Mouse (Mus musculus): ENCODE results near the gene Auts2. TPM values are rescaled to one million over a fixed set of nuclear protein-coding genes. Genes with fewer than 3 reads are reported as not detected.

Gene Auts2
- polyA plus RNA-seq, 1 experiment from 2014 or later: 56.7 TPM

DNA sequence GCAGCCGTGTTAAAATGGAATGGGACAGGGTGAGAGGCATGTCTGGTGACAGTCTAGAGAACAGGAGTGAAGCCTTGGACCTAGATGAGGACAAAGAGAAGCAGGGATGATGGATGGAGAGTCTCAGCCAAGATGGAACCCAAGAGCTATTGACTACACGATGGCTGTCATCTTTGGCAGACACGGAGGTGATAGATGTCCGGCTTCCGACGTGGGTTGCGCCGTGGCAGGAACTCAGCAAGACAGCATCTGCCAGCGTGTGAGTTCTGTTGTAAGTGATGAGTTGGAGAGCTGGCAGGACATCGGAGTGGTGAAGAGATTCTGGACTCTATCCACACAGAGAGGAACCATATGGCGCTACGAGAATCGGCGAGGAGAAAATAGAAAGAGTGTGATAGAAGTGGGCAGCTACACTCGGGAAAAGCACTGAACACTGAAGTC lies 723.9 kb downstream of the Auts2 start:
- Histone ChIP-seq H3K9me3 (no peaks in the 10 kb centered on the region), H3K27me3 (ENCODE audit: insufficient read depth, poor library complexity, severe bottlenecking) (no peaks in the 10 kb centered on the region), H3K4me1 (replicated peaks) (peaks cover 4% of the 10 kb centered on the region), H3K4me3 (no peak overlapping the region), H3K27ac (no peak overlapping the region), H3K36me3 (no peaks in the 10 kb centered on the region)
- WGBS: 95% methylated on average over 15 of the region's 15 CpGs
- no peak for DNase-seq (ENCODE audit: low spot score)

DNA sequence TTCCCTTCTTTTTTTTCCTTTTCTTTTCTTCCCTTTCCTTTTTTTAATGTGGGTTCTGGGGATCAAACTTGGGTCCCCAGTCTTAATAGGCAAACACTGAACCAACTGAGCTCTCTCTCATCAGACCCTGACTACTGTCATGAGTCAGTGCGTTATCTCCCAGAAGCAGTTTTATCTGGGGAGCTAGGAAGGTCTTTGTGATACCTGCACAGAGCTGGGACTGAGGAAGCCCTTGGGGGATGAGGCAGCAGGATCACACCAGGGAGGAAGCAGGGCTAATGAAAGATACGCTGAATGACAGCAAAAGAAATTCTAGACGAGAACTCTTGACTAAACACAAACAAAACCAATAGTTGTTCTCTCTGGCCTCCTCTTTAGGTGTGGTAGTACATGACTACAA lies 727.6 kb downstream of the Auts2 start:
- no peak for DNase-seq (ENCODE audit: low spot score)
- Histone ChIP-seq H3K9me3 (no peaks in the 10 kb centered on the region), H3K4me1 (replicated peaks) (no peaks in the 10 kb centered on the region), H3K36me3 (no peaks in the 10 kb centered on the region), H3K4me3 (no peak overlapping the region), H3K27me3 (ENCODE audit: insufficient read depth, poor library complexity, severe bottlenecking) (0 out of 2 replicates have a peak, but pooled peaks cover 5% of the 10 kb centered on the region), H3K27ac (no peak overlapping the region)
- 61% methylated on average over 3 of the region's 3 CpGs for WGBS

DNA sequence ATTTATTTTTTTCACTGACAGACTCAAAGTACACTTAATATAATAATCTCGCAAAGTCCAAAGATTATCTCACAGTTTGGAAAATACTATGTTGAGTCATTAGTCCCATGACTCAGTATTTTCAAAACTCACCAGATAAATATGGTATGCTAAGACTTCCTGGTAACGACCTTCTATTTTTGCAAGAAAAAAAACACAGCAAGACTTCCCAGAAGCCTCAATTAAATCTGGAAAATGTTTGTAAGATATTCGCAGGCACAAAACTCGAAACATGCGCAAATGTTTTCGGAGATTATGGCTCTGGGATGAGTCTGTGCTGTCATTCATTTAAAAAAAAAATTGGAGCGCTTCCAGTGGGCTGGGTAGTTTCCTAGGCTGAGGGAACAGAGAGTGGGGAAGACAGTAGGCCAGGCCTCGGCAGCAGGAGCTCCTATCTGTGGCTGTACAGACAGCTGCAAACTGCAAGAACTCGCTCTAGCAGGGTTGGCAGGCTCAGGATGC lies 728.6 kb downstream of the Auts2 start:
- Histone ChIP-seq H3K4me1 (replicated peaks) (peaks cover 5% of the 10 kb centered on the region; the same call in 1 of the 2 replicates), H3K36me3 (no peaks in the 10 kb centered on the region), H3K4me3 (no peak overlapping the region), H3K27ac (no peak overlapping the region), H3K27me3 (ENCODE audit: insufficient read depth, poor library complexity, severe bottlenecking) (0 out of 2 replicates have a peak, but pooled peaks cover 5% of the 10 kb centered on the region), H3K9me3 (no peaks in the 10 kb centered on the region)
- no peak for DNase-seq (ENCODE audit: low spot score)
- WGBS: 85% methylated on average over 9 of the region's 9 CpGs

DNA sequence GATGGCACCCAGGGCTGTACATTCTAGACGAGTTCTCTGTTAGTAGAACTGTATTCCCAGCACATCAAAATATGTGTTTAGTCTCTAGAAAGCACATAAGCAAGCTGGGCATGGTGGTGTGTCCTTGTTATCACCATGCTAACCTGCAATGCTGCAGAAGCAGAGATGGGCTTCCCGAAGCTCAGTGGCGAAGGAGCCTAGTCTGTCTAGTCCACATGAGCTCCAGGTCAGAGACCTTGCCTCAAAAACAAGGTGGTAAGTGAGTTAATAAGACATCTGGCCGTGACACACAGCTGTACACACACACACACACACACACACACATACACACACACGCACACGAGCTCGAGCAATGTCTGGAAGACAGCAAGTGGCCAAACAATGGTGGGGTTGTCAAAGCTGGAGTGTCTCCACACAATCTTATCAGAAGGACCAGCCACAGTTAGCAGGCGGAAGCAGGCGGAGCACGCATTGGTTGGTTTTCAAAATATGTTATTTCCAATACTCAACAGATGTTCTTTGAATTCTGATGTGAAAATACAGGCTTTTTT lies 729.1 kb downstream of the Auts2 start:
- 86% methylated on average over 10 of the region's 10 CpGs for WGBS
- H3K4me1 ChIP-seq (replicated peaks): peaks cover 6% of the 10 kb centered on the region; the same call in 1 of the 2 replicates
- H3K9me3 ChIP-seq: no peaks in the 10 kb centered on the region
- H3K27me3 ChIP-seq (ENCODE audit: insufficient read depth, poor library complexity, severe bottlenecking): 0 out of 2 replicates have a peak, but pooled peaks cover 5% of the 10 kb centered on the region
- no peaks in the 10 kb centered on the region for H3K36me3 ChIP-seq
- H3K4me3 ChIP-seq: no peak overlapping the region
- H3K27ac ChIP-seq: no peak overlapping the region
- DNase-seq (ENCODE audit: low spot score): no peak

DNA sequence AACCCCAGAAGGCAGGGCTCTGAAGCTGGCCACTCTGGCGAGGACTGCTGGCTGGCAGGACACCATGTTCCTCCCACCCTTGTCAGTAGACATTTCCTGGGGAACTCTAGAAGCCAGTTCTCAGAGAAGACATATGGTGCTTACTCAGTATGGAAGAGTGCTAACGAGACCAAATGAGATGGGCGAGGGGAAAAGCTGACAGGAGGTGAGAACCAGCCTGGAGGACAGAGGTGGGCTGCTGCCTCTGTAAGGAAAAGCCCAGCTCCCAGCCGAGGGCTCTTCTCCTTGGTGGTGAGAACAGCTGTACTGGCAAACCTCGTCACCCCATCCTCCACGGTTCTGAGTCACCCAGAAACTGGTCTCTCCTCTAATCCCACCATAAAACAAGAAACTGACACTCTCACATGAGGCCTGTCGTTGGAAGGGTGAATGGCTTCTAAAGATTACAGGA lies 729.8 kb downstream of the Auts2 start:
- no peaks in the 10 kb centered on the region for H3K9me3 ChIP-seq
- no peak overlapping the region for H3K27ac ChIP-seq
- DNase-seq (ENCODE audit: low spot score): no peak
- H3K4me3 ChIP-seq: no peak overlapping the region
- WGBS: 79% methylated on average over 7 of the region's 7 CpGs
- H3K27me3 ChIP-seq (ENCODE audit: insufficient read depth, poor library complexity, severe bottlenecking): 0 out of 2 replicates have a peak, but pooled peaks cover 5% of the 10 kb centered on the region
- no peaks in the 10 kb centered on the region for H3K36me3 ChIP-seq
- peaks cover 6% of the 10 kb centered on the region; the same call in 1 of the 2 replicates for H3K4me1 ChIP-seq (replicated peaks)

DNA sequence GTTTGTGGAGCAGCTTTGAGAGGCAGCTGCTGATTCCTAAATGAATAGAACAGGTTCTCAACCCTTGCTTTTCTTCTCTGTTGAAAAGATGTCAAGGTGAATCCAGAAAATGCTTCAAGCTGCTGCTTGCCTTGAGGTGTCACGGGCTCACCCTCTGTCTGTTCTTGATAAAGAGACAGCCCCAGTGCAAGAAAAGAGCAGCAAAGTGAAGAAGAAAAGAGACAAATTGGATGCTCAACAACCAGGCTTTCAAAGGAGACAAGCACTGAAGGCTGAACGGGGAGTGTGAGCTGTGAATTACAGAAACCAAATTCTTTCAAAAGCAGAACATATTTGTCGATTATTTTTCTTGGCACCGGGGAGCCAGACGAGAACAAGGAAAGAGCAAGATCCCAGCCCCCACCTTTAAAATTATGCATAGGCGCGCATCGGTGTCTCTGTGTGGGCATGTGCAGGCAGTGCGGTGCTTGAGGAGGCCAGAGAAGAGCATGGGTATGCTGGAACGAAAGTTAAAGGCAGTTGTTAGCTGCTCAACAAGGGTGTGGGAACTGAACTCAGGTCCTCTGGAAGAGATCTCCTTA lies 730.6 kb downstream of the Auts2 start:
- H3K27ac ChIP-seq: no peak overlapping the region
- 86% methylated on average over 10 of the region's 10 CpGs for WGBS
- H3K4me3 ChIP-seq: no peak overlapping the region
- H3K27me3 ChIP-seq (ENCODE audit: insufficient read depth, poor library complexity, severe bottlenecking): 0 out of 2 replicates have a peak, but pooled peaks cover 5% of the 10 kb centered on the region
- DNase-seq (ENCODE audit: low spot score): no peak
- H3K9me3 ChIP-seq: no peaks in the 10 kb centered on the region
- H3K36me3 ChIP-seq: no peaks in the 10 kb centered on the region
- H3K4me1 ChIP-seq (replicated peaks): peaks cover 6% of the 10 kb centered on the region; the same call in 1 of the 2 replicates

DNA sequence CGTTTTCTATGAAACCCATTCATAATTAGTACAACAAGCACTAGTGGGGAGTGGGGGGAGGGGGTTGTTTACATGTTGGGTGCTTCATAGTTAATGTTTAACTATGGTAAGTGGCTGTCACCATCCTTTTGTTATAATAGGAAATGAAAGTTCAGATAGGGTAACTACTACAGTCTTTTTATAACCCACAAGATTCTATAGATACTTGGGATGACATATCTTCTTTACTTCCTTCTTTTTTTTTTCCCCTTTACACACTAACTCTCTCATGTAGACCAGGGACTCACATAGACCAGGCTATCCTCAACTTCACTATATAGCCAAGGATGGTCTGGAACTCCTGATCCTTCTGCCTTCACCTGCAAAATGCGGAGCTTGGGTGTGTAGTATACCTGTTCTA lies 736.8 kb downstream of the Auts2 start:
- H3K4me1 ChIP-seq (replicated peaks): peaks cover 26% of the 10 kb centered on the region
- no peaks in the 10 kb centered on the region for H3K9me3 ChIP-seq
- no peak for DNase-seq (ENCODE audit: low spot score)
- H3K27ac ChIP-seq: no peak overlapping the region
- no peaks in the 10 kb centered on the region for H3K36me3 ChIP-seq
- WGBS: 96% methylated on average over 2 of the region's 2 CpGs
- H3K4me3 ChIP-seq: no peak overlapping the region
- peaks cover 11% of the 10 kb centered on the region for H3K27me3 ChIP-seq (ENCODE audit: insufficient read depth, poor library complexity, severe bottlenecking)

DNA sequence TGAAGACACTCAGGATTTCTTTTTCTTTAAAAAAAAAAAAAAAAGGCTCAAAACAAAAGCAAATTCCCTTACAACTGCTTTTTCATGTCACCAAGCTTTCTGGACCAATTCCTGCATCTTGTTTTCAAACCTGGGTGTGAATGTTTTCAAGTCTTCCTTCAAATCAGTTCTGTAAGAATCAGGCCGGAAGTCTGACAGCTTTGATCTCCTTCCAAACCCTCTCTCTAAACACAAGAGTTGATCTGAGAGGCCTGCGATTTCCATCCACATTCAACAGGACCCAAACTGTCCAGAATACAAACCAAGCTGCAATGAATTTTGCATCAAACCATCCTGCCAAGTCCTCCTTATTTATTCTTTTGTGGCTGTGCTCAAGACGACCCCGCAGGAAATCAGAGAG lies 737.9 kb downstream of the Auts2 start:
- H3K4me3 ChIP-seq: no peak overlapping the region
- DNase-seq (ENCODE audit: low spot score): no peak
- WGBS: 89% methylated on average over 4 of the region's 4 CpGs

DNA sequence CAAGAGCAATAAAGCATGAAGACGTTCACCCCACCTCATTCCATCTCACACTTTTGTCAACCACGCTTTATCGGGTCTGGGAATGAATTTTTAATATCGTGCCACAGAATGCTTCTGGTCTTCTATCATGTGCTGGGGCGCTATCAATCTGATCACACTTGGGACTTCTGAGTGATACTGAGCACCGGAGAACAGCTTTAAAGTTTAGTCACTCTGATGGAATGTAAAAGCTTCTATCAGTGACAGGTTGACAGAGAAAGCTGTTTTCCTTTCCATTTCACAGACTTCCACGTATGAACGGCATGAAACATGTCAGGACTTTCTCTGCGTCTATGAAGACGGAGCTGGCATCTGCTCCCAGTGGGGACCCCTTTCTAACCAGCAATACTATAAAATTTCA lies 739.5 kb downstream of the Auts2 start:
- Histone ChIP-seq H3K27ac (no peak overlapping the region), H3K4me3 (no peak overlapping the region), H3K27me3 (ENCODE audit: insufficient read depth, poor library complexity, severe bottlenecking) (peaks cover 28% of the 10 kb centered on the region), H3K9me3 (no peaks in the 10 kb centered on the region), H3K36me3 (no peaks in the 10 kb centered on the region), H3K4me1 (replicated peaks) (peaks cover 21% of the 10 kb centered on the region)
- WGBS: 84% methylated on average over 10 of the region's 10 CpGs
- DNase-seq (ENCODE audit: low spot score): no peak

More for the DNA sequence above, 737.9 kb downstream of the Auts2 start:
- Histone ChIP-seq H3K4me1 (replicated peaks) (peaks cover 27% of the 10 kb centered on the region), H3K36me3 (no peaks in the 10 kb centered on the region), H3K27me3 (ENCODE audit: insufficient read depth, poor library complexity, severe bottlenecking) (peaks cover 15% of the 10 kb centered on the region), H3K9me3 (no peaks in the 10 kb centered on the region), H3K27ac (no peak overlapping the region)

DNA sequence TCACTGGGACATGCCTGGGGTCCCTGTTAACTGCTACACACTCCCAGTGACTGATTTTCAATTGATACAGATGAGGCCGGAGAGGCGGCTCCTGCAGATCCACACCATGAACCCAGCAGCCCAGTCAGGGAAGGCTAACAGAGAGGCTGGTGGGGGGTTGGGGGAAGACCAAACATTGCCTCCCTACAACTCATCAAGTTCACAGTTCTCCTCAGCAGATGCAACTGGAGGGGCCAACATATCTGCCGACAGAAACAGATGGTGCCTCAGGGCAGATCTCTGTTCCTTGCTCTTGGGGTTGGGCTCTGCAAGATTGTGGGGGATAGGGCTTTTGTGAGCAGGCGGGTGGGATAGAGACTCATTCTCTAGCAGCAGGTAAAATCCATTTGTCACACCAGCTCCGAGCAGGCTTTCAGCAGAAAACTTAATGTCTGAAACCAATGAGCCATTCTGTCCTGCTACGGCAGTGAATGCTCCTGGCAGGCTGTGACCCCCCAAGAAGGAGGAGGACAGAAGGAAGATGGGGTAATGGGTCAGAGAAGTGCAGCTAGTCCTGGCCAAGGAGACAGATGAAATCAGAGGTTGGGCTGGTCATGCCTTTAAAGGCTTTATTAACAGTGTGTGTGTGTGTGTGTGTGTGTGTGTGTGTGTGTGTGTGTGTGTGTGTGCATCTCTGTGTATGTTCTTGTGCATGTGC lies 740.7 kb downstream of the Auts2 start:
- Histone ChIP-seq H3K27me3 (ENCODE audit: insufficient read depth, poor library complexity, severe bottlenecking) (peaks cover 36% of the 10 kb centered on the region), H3K9me3 (no peaks in the 10 kb centered on the region), H3K27ac (peak overlapping the region; percentile 25; the same call in 1 of the 2 replicates), H3K4me3 (no peak overlapping the region), H3K4me1 (replicated peaks) (peaks cover 21% of the 10 kb centered on the region), H3K36me3 (no peaks in the 10 kb centered on the region)
- WGBS: 17% methylated on average over 6 of the region's 6 CpGs
- DNase-seq (ENCODE audit: low spot score): peak; percentile 57

DNA sequence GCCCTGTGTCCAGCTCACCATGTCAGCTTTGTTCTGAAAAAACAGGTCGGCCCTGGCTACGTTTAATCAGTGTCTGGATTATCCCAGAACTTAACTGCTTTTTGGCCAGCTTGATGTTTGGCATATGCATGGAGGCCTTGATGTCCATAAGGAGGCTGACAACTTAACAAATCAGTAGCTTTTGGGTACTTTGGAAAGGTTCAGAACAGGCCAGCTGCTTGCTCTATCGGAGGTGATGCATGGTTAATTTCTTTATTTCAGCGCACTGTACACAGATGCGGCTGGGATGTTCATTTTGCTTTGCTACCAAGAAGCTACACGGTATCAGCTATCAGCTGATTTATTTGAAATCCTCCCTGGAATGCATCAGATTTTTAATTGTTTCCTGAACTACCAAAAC lies 741.2 kb downstream of the Auts2 start:
- no peak for DNase-seq (ENCODE audit: low spot score)
- 70% methylated on average over 6 of the region's 6 CpGs for WGBS
- H3K27ac ChIP-seq: peak overlapping the region; percentile 25; the same call in 1 of the 2 replicates

DNA sequence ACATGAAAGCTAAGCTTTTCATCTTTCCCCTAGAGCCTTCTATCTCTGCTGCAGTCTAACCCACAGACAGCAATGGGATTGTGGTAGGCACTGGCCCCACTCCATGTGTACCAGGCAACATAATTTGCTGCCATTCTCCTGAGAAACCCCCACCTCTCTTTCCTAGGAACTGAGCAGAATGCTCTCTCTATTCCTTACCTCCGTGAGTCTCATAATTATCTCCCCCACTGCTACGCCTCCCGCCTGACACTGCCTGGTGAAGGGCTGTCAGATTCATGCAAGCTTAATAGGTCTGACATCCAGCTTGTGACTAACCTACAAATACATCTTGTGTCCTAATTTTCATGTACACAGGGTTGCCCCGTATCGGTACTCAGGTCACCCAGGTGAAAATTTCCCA lies 744.8 kb downstream of the Auts2 start:
- H3K36me3 ChIP-seq: no peaks in the 10 kb centered on the region
- no peak overlapping the region for H3K4me3 ChIP-seq
- no peaks in the 10 kb centered on the region for H3K9me3 ChIP-seq
- WGBS: 69% methylated on average over 5 of the region's 5 CpGs
- H3K4me1 ChIP-seq (replicated peaks): peaks cover 40% of the 10 kb centered on the region
- DNase-seq (ENCODE audit: low spot score): no peak
- H3K27ac ChIP-seq: no peak overlapping the region
- H3K27me3 ChIP-seq (ENCODE audit: insufficient read depth, poor library complexity, severe bottlenecking): peaks cover 63% of the 10 kb centered on the region

More for the DNA sequence above, 741.2 kb downstream of the Auts2 start:
- H3K27me3 ChIP-seq (ENCODE audit: insufficient read depth, poor library complexity, severe bottlenecking): peaks cover 42% of the 10 kb centered on the region
- H3K36me3 ChIP-seq: no peaks in the 10 kb centered on the region
- no peaks in the 10 kb centered on the region for H3K9me3 ChIP-seq
- peaks cover 23% of the 10 kb centered on the region for H3K4me1 ChIP-seq (replicated peaks)
- no peak overlapping the region for H3K4me3 ChIP-seq

DNA sequence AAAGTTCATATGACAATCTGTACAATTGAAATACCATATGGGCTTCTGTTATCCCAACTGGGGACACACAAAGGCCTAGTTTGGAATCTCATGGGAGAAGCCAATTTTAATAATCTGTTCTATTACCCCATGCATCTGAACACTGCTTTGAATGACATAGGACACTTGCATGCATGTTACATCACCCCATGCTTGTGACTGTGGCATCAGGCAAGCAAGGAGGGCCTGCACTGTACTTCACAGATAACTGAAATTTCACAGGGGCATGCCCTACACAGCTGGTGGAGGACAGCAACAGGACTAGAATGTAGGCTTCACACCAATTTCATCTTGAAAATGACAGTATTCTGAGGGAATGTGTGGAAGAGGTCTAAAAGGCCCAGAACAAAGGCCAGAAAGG lies 746.1 kb downstream of the Auts2 start:
- no peaks in the 10 kb centered on the region for H3K36me3 ChIP-seq
- H3K4me1 ChIP-seq (replicated peaks): peaks cover 37% of the 10 kb centered on the region
- H3K27ac ChIP-seq: no peak overlapping the region
- DNase-seq (ENCODE audit: low spot score): no peak
- H3K27me3 ChIP-seq (ENCODE audit: insufficient read depth, poor library complexity, severe bottlenecking): peaks cover 75% of the 10 kb centered on the region
- no peak overlapping the region for H3K4me3 ChIP-seq
- H3K9me3 ChIP-seq: no peaks in the 10 kb centered on the region
